Mouse (Mus musculus) megakaryocyte progenitor cell, adult 5-6 weeks (primary cell): Measurements from ENCODE around the gene Slc29a4. TPM values are rescaled to one million over a fixed set of nuclear protein-coding genes. Genes with fewer than 3 reads are reported as not detected.

Experiments
- ATAC-seq: replicated peaks from 2 replicates; pipeline ENCODE4 v1.8.0; 2016; ENCODE audit warnings: mild to moderate bottlenecking, moderate TSS enrichment, inconsistent platforms; ENCODE audit not compliant: poor library complexity
- total RNA-seq, 2 experiments: library from RNA; stranded (forward) in 1 of 2; stranded (reverse) in 1 of 2; fragments of 157-497, 149-512 nt in 1 of 2; fragments of 200-1000 nt in 1 of 2; gene quantifications; 2 replicates each; pipeline versions ENCODE4 v1.2.3 to v1.2.4; 2015 to 2017

Gene Slc29a4
- total RNA-seq, 2 experiments from 2014 or later, result not detected

DNA sequence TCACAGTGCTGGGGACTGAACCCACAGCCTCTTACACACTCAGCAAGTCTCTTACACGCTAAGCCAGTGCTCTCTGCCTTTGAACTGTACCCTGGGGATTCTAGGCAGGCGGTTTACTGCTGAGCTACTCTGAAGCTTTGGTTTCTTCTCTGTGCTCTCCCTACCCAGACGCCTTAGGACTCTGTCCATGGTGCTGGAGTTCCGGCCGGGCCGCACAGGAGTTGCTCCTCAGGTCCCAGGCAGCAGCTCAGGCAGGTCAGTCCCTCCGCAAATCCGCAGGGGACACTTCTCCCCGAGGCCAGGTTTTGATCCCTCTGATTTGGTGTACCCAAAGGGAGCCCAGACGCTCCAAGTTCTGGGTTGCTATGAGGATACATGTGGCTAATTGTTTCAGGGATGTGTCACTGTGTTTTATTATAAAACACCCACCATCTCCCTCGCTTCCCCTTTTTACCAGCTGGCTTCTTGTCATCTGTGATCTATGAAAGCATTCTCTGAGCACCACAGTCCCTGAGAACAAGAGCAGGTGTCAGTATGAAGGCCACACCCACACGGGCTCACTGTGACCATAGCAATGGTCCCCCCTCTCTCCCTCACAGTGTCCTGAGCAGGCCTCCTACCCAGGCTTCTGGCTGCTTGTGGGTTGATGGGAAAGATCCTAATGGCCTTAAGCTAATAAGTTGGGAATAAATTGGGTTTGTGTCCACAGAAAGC, 2.5 kb downstream of the Slc29a4 start:
- ATAC-seq, result peak; percentile 84

DNA sequence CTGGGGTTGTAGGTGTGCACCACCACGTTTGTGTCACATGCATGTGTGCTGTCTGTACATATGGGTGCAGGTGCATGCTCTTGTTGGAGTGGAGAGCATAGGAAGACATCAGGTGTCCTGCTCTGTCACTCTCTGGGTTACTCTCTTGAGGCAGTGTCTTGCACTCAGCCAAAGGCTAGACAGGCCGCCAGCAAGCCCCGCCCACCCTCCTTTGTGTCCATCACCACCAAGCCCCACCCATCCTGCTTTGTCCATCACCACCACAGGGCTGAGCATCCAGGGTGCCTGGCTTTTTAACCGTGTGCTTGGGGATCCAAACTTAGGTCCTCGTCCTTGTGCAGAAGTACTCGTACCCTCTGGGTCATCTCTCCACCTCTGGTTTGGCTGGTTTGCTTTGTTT, 3.9 kb downstream of the Slc29a4 start:
- no peak for ATAC-seq

DNA sequence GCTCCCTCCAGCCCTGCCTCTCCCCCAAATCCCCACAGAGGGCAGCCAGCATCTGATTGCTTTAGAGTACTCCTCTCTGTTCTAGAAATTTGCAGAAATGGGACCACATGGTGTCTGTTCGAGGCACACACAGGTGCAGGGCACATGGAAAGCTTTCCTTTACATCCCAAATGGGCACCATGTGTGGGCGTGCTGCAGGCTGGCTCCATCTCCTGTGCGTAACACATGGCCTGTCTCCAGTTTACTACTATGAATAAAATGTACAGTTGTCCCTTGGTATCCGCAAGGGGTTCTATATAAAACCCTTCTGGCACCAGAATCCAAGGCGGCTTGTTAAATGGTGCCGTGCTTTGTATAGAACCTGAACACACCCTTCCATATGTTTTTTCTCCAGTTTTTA, 4.6 kb downstream of the Slc29a4 start:
- no peak for ATAC-seq

DNA sequence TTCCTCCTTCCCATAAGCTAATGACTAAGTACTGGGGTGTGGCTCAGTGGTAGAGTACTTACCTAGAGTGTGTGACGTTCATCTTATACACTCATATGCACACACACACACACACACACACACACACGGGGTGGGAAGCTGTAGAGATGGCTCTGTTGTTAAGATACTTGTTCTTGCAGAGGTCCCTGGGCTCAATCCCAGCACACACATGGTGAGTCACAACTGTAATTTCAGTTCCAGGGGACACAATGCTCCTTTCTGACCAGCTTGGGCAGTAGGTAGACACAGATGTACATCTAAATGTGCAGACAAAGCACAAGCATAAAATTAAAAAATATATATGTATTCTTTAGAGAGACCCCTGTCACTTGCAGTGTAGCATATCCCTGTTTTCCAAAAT, 5.4 kb downstream of the Slc29a4 start:
- ATAC-seq, result no peak

DNA sequence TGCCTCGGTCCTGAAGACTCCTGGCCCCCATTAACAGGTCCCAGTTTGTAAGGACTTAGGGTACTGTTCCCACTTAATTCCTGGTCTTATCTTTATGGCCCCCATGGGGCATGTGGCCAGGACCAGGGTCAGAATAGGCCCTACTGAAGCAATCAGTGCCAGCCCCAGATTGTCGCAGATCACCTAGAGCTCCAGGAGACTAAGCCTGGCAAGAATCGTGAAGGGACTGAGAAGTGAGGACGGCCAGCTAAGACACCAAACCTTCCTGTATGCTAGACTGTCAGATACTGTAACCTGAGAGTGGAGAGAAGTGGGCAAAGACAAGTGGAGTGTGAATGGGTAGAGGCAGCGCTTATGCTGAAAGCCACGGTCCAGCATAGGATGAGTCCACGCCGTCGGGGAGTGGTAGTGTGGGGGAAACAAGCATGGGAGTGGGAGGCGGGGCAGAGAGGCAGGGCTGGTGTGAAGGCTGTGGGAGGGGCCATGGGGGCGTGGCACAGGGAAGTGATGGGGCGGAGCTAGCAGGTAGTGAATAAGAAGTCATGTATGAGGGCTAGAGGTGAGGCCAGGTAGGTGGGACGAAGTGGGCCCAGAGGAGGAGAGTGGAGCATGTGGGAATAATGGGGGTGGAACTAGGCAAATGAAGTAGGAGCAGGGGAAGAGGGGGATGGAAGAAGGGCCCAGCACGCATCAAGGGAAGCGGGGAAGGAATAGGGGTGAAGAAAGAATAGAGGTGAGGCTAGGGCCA, 8.7 kb downstream of the Slc29a4 start:
- ATAC-seq, result peak; percentile 14; the same call in 1 of the 2 replicates

DNA sequence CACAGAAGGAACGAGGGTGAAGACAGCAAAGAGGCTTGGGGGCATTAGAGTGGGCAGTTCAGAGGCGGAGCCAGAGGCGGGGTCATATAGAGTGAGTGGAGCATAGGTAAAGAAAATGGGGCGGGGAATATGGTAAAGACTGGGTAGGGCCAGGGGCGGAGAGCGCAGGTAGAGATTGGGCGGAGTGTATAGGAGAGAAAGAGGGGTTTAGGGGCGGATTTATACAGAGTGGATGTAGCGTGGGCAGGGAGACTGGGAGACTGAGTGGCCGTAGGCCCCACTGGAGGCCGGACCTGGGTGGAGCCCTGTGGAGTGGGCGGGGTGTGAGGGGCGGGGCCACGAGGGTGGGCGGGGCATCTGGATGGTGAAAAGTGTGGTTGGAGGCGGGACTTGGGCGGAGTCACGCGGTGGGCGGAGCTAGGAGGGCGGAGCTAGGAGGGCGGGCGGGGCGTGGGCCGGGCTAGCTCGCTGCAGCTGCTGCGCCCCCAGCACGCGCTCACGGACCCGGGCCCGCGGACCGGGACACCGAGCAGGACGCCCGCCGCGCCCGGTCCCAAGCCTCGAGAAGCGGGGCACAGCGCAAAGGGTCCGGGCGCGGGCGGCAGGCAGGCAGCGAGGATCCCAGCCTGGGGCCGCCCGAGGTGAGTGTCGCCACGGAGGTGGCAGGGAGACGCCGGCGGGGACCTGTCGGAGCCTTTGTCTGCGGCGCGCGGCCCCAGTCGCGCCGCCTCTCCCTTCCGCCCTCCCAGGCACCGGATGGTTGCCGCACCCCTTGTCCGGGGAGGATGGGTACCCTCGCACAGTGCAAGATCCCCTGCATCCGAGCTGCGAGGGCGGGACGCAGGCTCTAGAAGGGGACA, 9.6 kb downstream of the Slc29a4 start:
- ATAC-seq, result peak; percentile 59

DNA sequence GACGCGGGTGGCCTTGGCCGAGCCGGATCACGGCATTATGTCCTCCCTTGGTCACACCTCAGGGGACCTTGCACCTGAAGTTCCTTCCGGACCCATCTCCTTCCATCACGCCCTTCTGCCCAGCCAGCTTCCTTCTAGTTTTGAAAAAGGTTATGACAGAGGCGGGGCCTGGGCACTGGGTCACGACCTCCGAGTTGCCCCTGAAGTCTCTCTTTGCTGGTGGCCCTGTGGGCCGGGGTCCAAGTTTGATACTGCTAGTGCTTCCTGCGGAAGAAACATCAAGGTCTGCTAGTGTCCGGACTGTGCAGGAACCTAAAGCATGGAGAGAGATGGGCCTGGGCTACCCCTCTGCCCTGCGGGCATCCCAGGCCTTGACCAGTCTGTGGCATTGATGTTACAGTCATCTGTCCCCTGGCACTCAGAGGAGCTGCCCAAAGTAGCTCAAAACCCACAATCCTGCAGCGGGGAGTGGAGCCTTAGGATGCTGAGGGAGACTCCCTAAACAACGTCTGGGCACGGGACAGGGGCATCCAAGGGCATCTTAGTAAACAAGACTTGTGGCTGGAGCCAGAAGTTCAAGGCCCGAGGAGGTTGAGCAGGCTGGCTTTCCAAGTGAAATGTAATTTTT, 10.3 kb downstream of the Slc29a4 start:
- ATAC-seq, result no peak

DNA sequence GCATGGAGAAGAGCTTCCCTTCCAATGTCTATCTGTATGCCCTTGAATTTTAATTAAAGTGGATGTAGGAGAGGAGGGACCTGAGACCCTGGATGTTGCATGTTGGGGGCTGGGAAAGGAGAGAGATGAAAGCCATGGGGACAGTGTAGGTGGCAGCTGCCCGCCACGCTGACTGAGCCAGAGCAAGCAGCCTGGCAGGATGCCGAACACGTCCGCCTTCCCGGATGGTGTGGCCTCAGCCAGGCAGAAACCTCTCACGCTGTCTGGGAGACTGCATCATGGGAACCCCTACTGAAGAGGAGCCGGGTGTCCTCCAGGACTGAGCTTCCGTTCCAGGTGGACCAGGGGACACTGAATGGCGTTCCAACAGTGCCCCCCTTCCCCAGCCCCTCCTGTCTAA, 11.3 kb downstream of the Slc29a4 start:
- no peak for ATAC-seq

DNA sequence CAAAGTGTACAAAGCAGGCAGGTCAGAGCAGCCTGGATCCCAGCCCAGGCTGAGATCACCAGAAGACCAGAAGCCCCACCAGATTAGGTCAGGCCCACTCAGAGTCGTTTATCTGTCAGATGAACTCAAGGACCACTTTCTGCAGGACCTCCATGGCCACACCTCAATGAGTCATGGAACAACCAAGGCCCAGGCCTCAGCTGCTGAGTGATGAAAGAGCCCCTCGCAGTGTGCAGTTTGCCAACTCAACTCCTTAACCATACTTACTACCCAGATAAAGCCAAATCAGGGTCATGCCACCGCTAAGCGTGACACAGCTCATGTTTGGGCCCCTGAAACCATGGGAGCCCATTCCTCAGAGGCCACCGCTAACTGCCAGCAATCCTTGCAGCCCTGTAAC, 15.4 kb downstream of the Slc29a4 start:
- no peak for ATAC-seq

DNA sequence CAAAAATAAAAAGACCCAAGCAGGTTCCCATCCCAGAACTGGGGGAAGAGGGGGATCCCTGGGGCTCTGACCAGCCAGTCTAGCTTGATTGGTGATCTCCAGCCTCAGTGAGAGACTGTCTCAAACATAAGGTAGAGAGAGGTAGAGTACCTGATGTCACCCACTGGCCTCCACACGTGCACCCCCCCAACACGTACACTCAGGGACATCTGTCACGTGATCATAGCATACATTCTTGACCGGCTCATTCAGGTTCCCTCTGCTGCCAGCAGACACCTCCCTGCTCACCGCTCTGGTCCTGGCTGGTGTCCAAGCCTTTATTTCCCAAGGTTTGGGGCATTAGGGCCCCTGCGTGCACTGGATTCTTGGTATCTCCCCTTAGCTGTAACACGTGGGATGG, 17.1 kb downstream of the Slc29a4 start:
- ATAC-seq, result no peak

DNA sequence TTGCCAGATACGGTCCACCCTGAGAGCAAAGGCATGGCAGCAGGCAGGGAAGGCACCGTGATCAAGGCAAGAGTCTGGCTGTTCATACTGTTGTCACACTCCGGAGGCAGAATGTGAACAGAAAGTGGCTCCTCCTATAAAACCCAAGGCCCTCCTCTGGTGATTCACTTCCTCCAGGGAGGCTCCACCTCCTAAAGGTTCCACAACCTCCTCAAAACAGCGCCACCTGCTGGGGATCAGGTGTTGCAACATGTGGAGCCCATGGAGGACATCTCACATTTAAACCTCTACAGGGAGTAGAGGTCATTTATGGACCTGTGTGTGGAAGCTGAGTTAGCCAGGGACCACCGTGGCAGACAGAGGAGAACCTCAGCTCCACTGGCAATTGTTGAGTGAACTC, 20.1 kb downstream of the Slc29a4 start:
- ATAC-seq, result no peak

DNA sequence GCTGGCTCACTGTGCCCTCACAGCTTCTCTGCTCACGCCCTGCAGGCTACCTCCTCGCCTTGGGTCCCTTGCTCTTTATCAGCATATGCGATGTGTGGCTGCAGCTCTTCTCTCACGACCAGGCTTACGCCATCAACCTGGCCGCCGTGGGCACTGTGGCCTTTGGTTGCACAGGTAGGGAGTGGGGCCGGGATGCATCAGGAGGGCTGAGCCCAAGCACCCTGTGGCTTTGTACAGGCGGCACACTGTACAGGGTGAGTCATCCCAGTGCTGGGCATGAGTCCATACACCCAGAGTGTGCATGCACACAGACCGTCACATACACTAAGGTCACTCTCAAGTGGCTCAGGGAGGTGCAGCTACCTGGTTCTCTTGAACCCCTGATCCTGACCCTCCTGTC, 21.7 kb downstream of the Slc29a4 start:
- no peak for ATAC-seq

DNA sequence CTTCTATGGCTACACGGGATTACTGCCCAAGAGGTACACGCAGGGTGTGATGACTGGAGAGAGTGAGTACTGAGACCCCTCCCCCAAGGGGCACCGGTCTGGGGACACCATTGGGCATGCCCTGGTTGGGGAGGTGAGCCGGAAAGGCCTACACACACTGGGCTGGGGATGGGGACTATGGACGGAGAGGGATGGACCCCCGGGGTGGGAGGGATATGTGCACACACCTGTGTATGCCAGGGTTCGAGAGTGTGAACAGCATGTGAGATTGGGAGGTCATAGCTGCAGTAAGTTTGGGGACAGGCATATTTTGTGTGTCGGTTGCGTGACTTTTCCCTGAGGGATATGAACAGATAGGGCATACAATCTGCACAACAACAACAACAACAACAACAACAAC, 22.7 kb downstream of the Slc29a4 start:
- ATAC-seq, result no peak

DNA sequence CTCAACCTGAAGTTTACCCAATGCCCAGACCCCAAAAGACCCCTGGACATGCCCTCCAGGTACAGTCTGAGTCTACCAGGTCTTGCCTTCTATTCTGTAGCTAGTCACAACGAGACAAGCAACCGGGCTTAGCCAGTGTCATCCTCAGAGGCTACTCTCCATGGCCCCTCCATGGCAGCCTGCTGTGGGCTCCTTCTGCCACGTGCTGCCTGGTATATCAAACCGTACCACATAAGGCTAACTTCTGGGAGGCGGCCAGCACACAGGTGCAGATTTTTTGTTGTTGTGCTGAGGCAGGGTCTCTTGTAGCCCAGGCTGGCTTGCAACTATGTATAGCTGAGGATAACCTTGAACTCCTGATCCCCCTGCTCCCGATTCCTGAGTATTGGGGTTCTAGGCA, 23.7 kb downstream of the Slc29a4 start:
- ATAC-seq, result no peak

DNA sequence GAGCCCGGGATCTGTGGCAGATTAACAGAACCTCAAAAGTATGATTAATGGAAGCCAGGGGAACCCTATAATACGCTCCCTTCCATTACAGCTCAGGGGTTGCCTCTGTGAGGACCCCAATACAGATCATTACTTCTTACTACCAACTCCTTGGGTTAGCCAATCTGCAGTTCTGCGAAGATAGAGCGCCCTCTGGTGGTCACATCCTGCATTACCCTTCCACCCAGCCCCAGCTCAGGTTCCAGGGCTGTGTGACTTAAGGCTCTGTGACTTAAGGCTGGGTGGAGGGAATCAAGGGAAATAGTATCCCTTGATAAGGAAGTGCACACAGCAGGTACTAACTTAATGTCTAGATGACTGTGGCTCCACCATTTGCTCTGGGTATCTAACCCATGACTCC, 25.7 kb downstream of the Slc29a4 start:
- ATAC-seq, result peak; percentile 87

DNA sequence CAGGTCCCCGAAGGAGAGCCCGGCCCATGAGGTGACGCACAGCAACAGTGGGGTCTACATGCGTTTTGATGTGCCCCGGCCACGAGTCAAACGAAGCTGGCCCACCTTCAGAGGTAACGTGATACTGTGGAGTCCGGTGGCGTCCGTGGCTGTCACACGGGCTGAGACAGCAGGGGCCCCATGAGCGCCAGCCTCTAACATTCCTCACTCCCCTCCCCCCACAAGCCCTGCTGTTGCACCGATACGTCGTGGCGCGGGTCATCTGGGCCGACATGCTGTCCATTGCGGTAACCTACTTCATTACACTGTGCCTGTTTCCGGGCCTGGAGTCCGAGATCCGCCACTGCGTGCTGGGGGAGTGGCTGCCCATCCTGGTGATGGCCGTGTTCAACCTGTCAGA, 26.2 kb downstream of the Slc29a4 start:
- ATAC-seq, result 0 out of 2 replicates have a peak, but pooled peaks have one; percentile 2

DNA sequence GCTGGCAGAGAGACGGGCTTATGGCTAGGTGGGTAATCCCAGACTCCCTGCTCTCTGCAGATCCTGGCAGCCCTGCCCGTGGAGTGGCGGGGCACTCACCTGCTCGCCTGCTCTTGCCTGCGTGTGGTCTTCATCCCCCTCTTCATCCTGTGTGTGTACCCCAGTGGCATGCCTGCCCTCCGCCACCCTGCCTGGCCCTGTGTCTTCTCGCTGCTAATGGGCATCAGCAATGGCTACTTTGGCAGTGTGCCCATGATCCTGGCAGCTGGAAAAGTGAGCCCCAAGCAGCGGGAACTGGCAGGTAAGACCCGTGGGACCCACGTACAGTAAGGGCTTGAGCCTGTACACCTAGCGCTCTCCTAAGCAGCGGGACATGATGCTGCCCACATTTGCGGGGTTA, 27.6 kb downstream of the Slc29a4 start:
- ATAC-seq, result no peak

DNA sequence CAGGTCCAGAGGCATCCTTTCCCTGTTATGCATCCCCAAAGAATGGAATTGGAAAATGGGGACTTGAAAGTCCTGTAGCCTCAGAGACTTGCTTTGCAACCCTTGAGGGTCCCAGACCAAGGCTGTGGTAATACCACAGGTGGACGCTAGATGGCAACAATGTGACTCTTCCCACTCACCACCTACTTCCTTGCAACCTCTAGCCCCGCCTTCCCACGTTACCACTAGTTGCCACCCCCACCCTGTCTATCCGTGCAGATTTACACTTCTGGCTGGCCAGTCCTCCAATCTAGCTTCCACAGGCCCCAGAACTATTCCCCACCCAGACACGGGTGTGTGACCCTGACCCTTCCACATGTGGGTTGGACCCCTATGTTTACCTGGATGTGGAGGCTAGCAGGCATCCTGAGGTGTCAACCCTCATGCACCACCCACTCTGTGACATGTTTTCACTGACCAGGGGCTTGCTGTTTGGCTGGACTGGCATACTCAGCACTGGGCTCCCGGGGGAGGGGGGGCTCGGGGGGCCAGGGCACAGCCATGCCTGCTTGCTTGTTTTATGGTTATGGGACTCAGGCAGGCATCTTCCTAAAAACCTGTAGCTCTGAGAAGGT, 31.3 kb downstream of the Slc29a4 start:
- peak; percentile 97 for ATAC-seq

DNA sequence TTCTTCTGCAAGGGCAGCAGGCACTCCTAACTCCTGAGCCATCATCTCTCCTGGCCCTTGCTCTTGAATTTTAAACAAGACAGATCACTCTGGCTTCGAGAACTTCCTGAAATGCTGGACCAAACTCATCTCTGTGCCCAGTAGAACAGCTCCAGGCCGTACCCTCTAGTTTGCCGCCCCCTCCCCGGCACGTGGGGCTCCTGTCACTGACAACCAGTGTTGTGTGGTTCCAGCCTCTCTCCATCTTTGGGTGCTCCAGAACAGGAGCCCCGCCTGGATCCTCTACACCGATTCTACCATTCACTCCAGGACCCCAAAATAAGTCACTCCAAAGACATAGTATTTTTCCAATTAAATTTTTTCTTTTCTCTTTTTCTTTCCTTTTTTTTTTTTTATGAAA, 32.0 kb downstream of the Slc29a4 start:
- no peak for ATAC-seq

DNA sequence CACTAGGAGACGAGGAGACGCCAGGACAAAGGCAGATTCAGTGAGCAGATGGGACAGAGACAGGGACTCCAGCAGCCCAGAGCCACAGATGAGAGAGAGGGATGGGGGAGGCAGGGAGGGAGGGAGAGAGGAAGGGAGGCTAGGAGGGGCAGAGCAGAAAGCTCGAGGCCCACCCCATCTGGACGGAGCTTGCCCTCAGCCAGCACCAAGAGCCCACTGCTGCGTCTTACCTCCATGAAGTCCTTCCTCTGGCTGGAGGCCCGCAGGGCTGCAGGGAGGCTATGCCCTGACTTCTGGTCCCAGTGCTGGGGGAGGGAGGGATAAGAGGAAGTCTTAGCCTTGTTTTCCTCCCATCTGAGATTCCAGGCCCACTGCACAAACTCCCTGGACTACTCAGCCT, 34.4 kb downstream of the Slc29a4 start:
- ATAC-seq, result no peak

DNA sequence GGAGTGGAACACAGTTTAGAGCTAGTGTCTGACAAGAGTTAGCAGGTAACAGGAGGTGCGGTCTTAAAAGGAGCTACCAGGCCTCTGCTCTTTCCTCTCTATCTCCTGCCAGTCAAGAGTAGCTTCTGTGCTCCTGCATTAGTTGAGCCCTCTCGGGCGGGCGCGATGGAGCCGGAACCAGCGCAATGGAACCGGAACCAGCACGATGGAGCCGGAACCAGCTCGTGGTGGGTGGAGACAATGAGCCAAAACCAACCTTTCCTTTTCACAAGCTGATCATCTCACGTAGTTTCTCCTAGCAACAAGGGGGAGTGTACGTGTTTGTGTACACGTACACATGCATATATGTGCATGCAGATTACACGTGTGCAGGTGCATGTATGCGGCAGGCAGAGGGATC, 36.0 kb downstream of the Slc29a4 start:
- no peak for ATAC-seq
